Mouse (Mus musculus): ENCODE measurements around the gene Slc25a28. TPM values are rescaled to one million over a fixed set of nuclear protein-coding genes. Genes with fewer than 3 reads are reported as not detected.

Slc25a28 gene
- total and polyA plus RNA-seq, 2 experiments from 2014 or later, result 15.5 to 48.3 TPM

- TF ChIP-seq CTCF (IDR thresholded peaks at IDR 0.05), result no peak
- no peaks in the 10 kb centered on the region for H3K36me3 ChIP-seq (ENCODE audit: insufficient read depth, low read length)
- H3K27ac ChIP-seq (ENCODE audit: low read depth, low read length), result no peak overlapping the region
- DNase-seq (ENCODE audit: low spot score), result no peak
- H3K9me3 ChIP-seq (ENCODE audit: low read length), result no peaks in the 10 kb centered on the region
- no peak overlapping the region for H3K4me3 ChIP-seq (ENCODE audit: low read depth, low read length)
- ATAC-seq (ENCODE audit: low FRiP score), result no peak
- no peaks in the 10 kb centered on the region for H3K27me3 ChIP-seq (ENCODE audit: insufficient read depth, low read length)
- H3K9ac ChIP-seq (replicated peaks; ENCODE audit: low read length, poor library complexity, severe bottlenecking), result no peak overlapping the region
- H3K4me2 ChIP-seq (ENCODE audit: low read depth, low read length, poor library complexity, severe bottlenecking), result no peak overlapping the region
- H3K4me1 ChIP-seq (ENCODE audit: insufficient read depth, low read length), result no peaks in the 10 kb centered on the region
- 93% methylated on average over 9 of the region's 9 CpGs for WGBS
Observed at GRCm38 (mm10) chr19:43642843-43643242, 31.8 kb downstream of the Slc25a28 start.

- ATAC-seq (ENCODE audit: low FRiP score), result no peak
- H3K4me3 ChIP-seq (ENCODE audit: low read depth, low read length), result no peak overlapping the region
- no peak for DNase-seq (ENCODE audit: low spot score)
- 66% methylated on average over 11 of the region's 11 CpGs for WGBS
- no peak overlapping the region for H3K4me2 ChIP-seq (ENCODE audit: low read depth, low read length, poor library complexity, severe bottlenecking)
- H3K36me3 ChIP-seq (ENCODE audit: insufficient read depth, low read length), result no peaks in the 10 kb centered on the region
- H3K9me3 ChIP-seq (ENCODE audit: low read length), result no peaks in the 10 kb centered on the region
- no peak overlapping the region for H3K27ac ChIP-seq (ENCODE audit: low read depth, low read length)
- no peak for TF ChIP-seq CTCF (IDR thresholded peaks at IDR 0.05)
- no peaks in the 10 kb centered on the region for H3K4me1 ChIP-seq (ENCODE audit: insufficient read depth, low read length)
- H3K9ac ChIP-seq (replicated peaks; ENCODE audit: low read length, poor library complexity, severe bottlenecking), result no peak overlapping the region
- H3K27me3 ChIP-seq (ENCODE audit: insufficient read depth, low read length), result no peaks in the 10 kb centered on the region
Observed at GRCm38 (mm10) chr19:43641833-43642232, 32.8 kb downstream of the Slc25a28 start.

- Histone ChIP-seq H3K4me1 (ENCODE audit: insufficient read depth, low read length) (no peaks in the 10 kb centered on the region), H3K27me3 (ENCODE audit: insufficient read depth, low read length) (no peaks in the 10 kb centered on the region), H3K36me3 (ENCODE audit: insufficient read depth, low read length) (no peaks in the 10 kb centered on the region), H3K4me3 (ENCODE audit: low read depth, low read length) (no peak overlapping the region), H3K4me2 (ENCODE audit: low read depth, low read length, poor library complexity, severe bottlenecking) (no peak overlapping the region), H3K9me3 (ENCODE audit: low read length) (no peaks in the 10 kb centered on the region), H3K27ac (ENCODE audit: low read depth, low read length) (no peak overlapping the region), H3K9ac (replicated peaks; ENCODE audit: low read length, poor library complexity, severe bottlenecking) (no peak overlapping the region)
- WGBS, result 27% methylated on average over 12 of the region's 12 CpGs
- no peak for ATAC-seq (ENCODE audit: low FRiP score)
- peak; percentile 87 for TF ChIP-seq CTCF (IDR thresholded peaks at IDR 0.05)
- peak; percentile 90 for DNase-seq (ENCODE audit: low spot score)
Observed at GRCm38 (mm10) chr19:43630466-43631251, 44.0 kb downstream of the Slc25a28 start.

GRCm38 (mm10) chr19:43629088-43629487 is 45.6 kb downstream of the Slc25a28 start:
- Histone ChIP-seq H3K9me3 (ENCODE audit: low read length) (no peaks in the 10 kb centered on the region), H3K27ac (ENCODE audit: low read depth, low read length) (no peak overlapping the region), H3K4me3 (ENCODE audit: low read depth, low read length) (no peak overlapping the region), H3K4me1 (ENCODE audit: insufficient read depth, low read length) (no peaks in the 10 kb centered on the region), H3K36me3 (ENCODE audit: insufficient read depth, low read length) (no peaks in the 10 kb centered on the region), H3K4me2 (ENCODE audit: low read depth, low read length, poor library complexity, severe bottlenecking) (no peak overlapping the region), H3K27me3 (ENCODE audit: insufficient read depth, low read length) (peaks cover 6% of the 10 kb centered on the region; the same call in 1 of the 2 replicates), H3K9ac (replicated peaks; ENCODE audit: low read length, poor library complexity, severe bottlenecking) (no peak overlapping the region)
- no peak for ATAC-seq (ENCODE audit: low FRiP score)
- WGBS, result 53% methylated on average over 4 of the region's 4 CpGs
- no peak for TF ChIP-seq CTCF (IDR thresholded peaks at IDR 0.05)
- DNase-seq (ENCODE audit: low spot score), result no peak

GRCm38 (mm10) chr19:43627345-43627744 is 47.3 kb downstream of the Slc25a28 start:
- Histone ChIP-seq H3K9ac (replicated peaks; ENCODE audit: low read length, poor library complexity, severe bottlenecking) (no peak overlapping the region), H3K36me3 (ENCODE audit: insufficient read depth, low read length) (no peaks in the 10 kb centered on the region), H3K4me1 (ENCODE audit: insufficient read depth, low read length) (no peaks in the 10 kb centered on the region), H3K27me3 (ENCODE audit: insufficient read depth, low read length) (peaks cover 13% of the 10 kb centered on the region; the same call in 1 of the 2 replicates), H3K9me3 (ENCODE audit: low read length) (no peaks in the 10 kb centered on the region), H3K4me2 (ENCODE audit: low read depth, low read length, poor library complexity, severe bottlenecking) (no peak overlapping the region), H3K27ac (ENCODE audit: low read depth, low read length) (no peak overlapping the region), H3K4me3 (ENCODE audit: low read depth, low read length) (no peak overlapping the region)
- no peak for DNase-seq (ENCODE audit: low spot score)
- WGBS, result 93% methylated on average over 3 of the region's 3 CpGs
- no peak for ATAC-seq (ENCODE audit: low FRiP score)
- TF ChIP-seq CTCF (IDR thresholded peaks at IDR 0.05), result peak; percentile 28

- WGBS, result 40% methylated on average over 3 of the region's 3 CpGs
- Histone ChIP-seq H3K27me3 (ENCODE audit: insufficient read depth, low read length) (peaks cover 19% of the 10 kb centered on the region), H3K9me3 (ENCODE audit: low read length) (no peaks in the 10 kb centered on the region), H3K4me2 (ENCODE audit: low read depth, low read length, poor library complexity, severe bottlenecking) (no peak overlapping the region), H3K4me3 (ENCODE audit: low read depth, low read length) (no peak overlapping the region), H3K36me3 (ENCODE audit: insufficient read depth, low read length) (no peaks in the 10 kb centered on the region), H3K27ac (ENCODE audit: low read depth, low read length) (no peak overlapping the region), H3K4me1 (ENCODE audit: insufficient read depth, low read length) (no peaks in the 10 kb centered on the region), H3K9ac (replicated peaks; ENCODE audit: low read length, poor library complexity, severe bottlenecking) (no peak overlapping the region)
- DNase-seq (ENCODE audit: low spot score), result no peak
- no peak for TF ChIP-seq CTCF (IDR thresholded peaks at IDR 0.05)
- ATAC-seq (ENCODE audit: low FRiP score), result no peak
Observed at GRCm38 (mm10) chr19:43626160-43626559, 48.5 kb downstream of the Slc25a28 start.

Data from midbrain, postnatal 0 days (tissue).